Mouse (Mus musculus) lung, embryonic 16.5 days (tissue): ENCODE data around the gene Fgf7. TPM values are rescaled to one million over a fixed set of nuclear protein-coding genes. Genes with fewer than 3 reads are reported as not detected.

Experiments
- ATAC-seq: fragments of 200-750 bp; cut with Nextera tagmentation; 2 replicates; pipeline ENCODE4 v1.8.0; 2017; ENCODE audit warnings: low read depth, mild to moderate bottlenecking, moderate library complexity
- H3K27ac ChIP-seq: fragments of 300-500 bp; sonication (generic); 2 replicates; pipeline ENCODE4 v1.5.1; 2014; ENCODE audit warnings: mild to moderate bottlenecking, control low read depth, low read length
- H3K27me3 ChIP-seq: fragments of 300-500 bp; sonication (generic); 2 replicates; pipeline ENCODE4 v1.6.1; 2014; ENCODE audit warnings: low read depth, low read length, mixed read lengths; ENCODE audit not compliant: control insufficient read depth, insufficient read depth
- H3K36me3 ChIP-seq: fragments of 300-500 bp; sonication (generic); 2 replicates; pipeline ENCODE4 v1.6.1; 2014; ENCODE audit warnings: low read length; ENCODE audit not compliant: control insufficient read depth, insufficient read depth
- H3K4me1 ChIP-seq: fragments of 300-500 bp; sonication (generic); replicated peaks from 2 replicates; pipeline ENCODE4 v1.6.1; 2014; ENCODE audit warnings: low read length, mixed read lengths; ENCODE audit not compliant: control insufficient read depth, insufficient read depth
- H3K4me2 ChIP-seq: fragments of 300-500 bp; sonication (generic); 2 replicates; pipeline ENCODE4 v1.6.1; 2014; ENCODE audit warnings: low read depth, low read length, control low read depth
- H3K4me3 ChIP-seq: fragments of 300-500 bp; sonication (generic); 2 replicates; pipeline ENCODE4 v1.5.1; 2014; ENCODE audit warnings: mild to moderate bottlenecking, low read length, control low read depth
- H3K9ac ChIP-seq: fragments of 300-500 bp; sonication (generic); 2 replicates; pipeline ENCODE4 v1.6.1; 2014; ENCODE audit warnings: low read length, control low read depth
- H3K9me3 ChIP-seq: fragments of 300-500 bp; sonication (generic); 2 replicates; pipeline ENCODE4 v1.6.1; 2016; ENCODE audit warnings: low read length; ENCODE audit not compliant: control insufficient read depth
- WGBS: fragments of 180-500 bp; shearing (Covaris S2); extraction: QIAGEN DNeasy Blood & Tissue Kit; methylation state at CpG from one replicate; pipeline ENCODE4 v1.1.7; 2014; 5-methylcytosine and 5-hydroxymethylcytosine counted together
- polyA plus RNA-seq: library from polyadenylated mRNA; unstranded; fragments of >200 nt; fragmentation: Nextera tagmentation; extraction: Ambion mirVana; gene quantifications from 2 replicates; pipeline ENCODE4 v1.2.1, GENCODE M21; 2015

The Fgf7 gene
- polyA plus RNA-seq, 1 experiment from 2014 or later, result 16.3 TPM

- no peak overlapping the region for H3K4me2 ChIP-seq
- H3K27me3 ChIP-seq, result no peaks in the 10 kb centered on the region
- H3K27ac ChIP-seq, result no peak overlapping the region; the same call in 1 of the 2 replicates
- 28% methylated on average over 6 of the region's 6 CpGs for WGBS
- no peaks in the 10 kb centered on the region for H3K36me3 ChIP-seq
- no peak for ATAC-seq
- no peak overlapping the region for H3K9ac ChIP-seq
- no peaks in the 10 kb centered on the region for H3K9me3 ChIP-seq
- H3K4me3 ChIP-seq, result no peak overlapping the region
- 0 out of 2 replicates have a peak, but pooled peaks cover 6% of the 10 kb centered on the region for H3K4me1 ChIP-seq
Observed at GRCm38 (mm10) chr2:126052749-126053557, 18.5 kb downstream of the Fgf7 start.

GRCm38 (mm10) chr2:126053657-126054056 is 19.2 kb downstream of the Fgf7 start:
- 42% methylated on average over 5 of the region's 5 CpGs for WGBS
- Histone ChIP-seq H3K9ac (no peak overlapping the region), H3K4me2 (no peak overlapping the region), H3K4me3 (no peak overlapping the region), H3K9me3 (no peaks in the 10 kb centered on the region), H3K36me3 (no peaks in the 10 kb centered on the region), H3K4me1 (0 out of 2 replicates have a peak, but pooled peaks cover 6% of the 10 kb centered on the region), H3K27me3 (no peaks in the 10 kb centered on the region), H3K27ac (no peak overlapping the region)
- ATAC-seq, result peak; percentile 31; the same call in 1 of the 2 replicates

- Histone ChIP-seq H3K4me1 (peaks cover 11% of the 10 kb centered on the region; the same call in 1 of the 2 replicates), H3K9ac (no peak overlapping the region), H3K4me3 (no peak overlapping the region), H3K27ac (peak overlapping the region; percentile 81), H3K4me2 (no peak overlapping the region), H3K36me3 (no peaks in the 10 kb centered on the region), H3K9me3 (no peaks in the 10 kb centered on the region), H3K27me3 (no peaks in the 10 kb centered on the region)
- ATAC-seq, result peak; percentile 93
- 44% methylated on average over 4 of the region's 4 CpGs for WGBS
Observed at GRCm38 (mm10) chr2:126060595-126060994, 26.1 kb downstream of the Fgf7 start.

- Histone ChIP-seq H3K27ac (peak overlapping the region; percentile 81), H3K4me1 (peaks cover 11% of the 10 kb centered on the region; the same call in 1 of the 2 replicates), H3K36me3 (no peaks in the 10 kb centered on the region), H3K27me3 (no peaks in the 10 kb centered on the region), H3K4me3 (no peak overlapping the region), H3K9ac (no peak overlapping the region), H3K4me2 (0 out of 2 replicates have a peak overlapping the region, but pooled peaks have one; percentile 14), H3K9me3 (no peaks in the 10 kb centered on the region)
- ATAC-seq, result peak; percentile 86
- 51% methylated on average over 17 of the region's 17 CpGs for WGBS
Observed at GRCm38 (mm10) chr2:126061037-126061773, 26.7 kb downstream of the Fgf7 start.

- Histone ChIP-seq H3K4me3 (no peak overlapping the region), H3K27me3 (no peaks in the 10 kb centered on the region), H3K4me1 (peaks cover 11% of the 10 kb centered on the region; the same call in 1 of the 2 replicates), H3K36me3 (no peaks in the 10 kb centered on the region), H3K27ac (no peak overlapping the region), H3K9ac (no peak overlapping the region), H3K9me3 (no peaks in the 10 kb centered on the region), H3K4me2 (no peak overlapping the region)
- WGBS, result 57% methylated on average over 7 of the region's 7 CpGs
- no peak for ATAC-seq
Observed at GRCm38 (mm10) chr2:126062876-126063275, 28.4 kb downstream of the Fgf7 start.

- Histone ChIP-seq H3K4me1 (peaks cover 7% of the 10 kb centered on the region; the same call in 1 of the 2 replicates), H3K27me3 (no peaks in the 10 kb centered on the region), H3K27ac (no peak overlapping the region), H3K4me3 (no peak overlapping the region), H3K9ac (no peak overlapping the region), H3K4me2 (no peak overlapping the region), H3K9me3 (no peaks in the 10 kb centered on the region), H3K36me3 (no peaks in the 10 kb centered on the region)
- 23% methylated on average over 2 of the region's 2 CpGs for WGBS
- no peak for ATAC-seq
Observed at GRCm38 (mm10) chr2:126064814-126065213, 30.4 kb downstream of the Fgf7 start.

GRCm38 (mm10) chr2:126065303-126065856 is 30.9 kb downstream of the Fgf7 start:
- peaks cover 4% of the 10 kb centered on the region; the same call in 1 of the 2 replicates for H3K4me1 ChIP-seq
- H3K4me2 ChIP-seq, result no peak overlapping the region
- H3K9ac ChIP-seq, result no peak overlapping the region
- no peaks in the 10 kb centered on the region for H3K9me3 ChIP-seq
- no peak for ATAC-seq
- no peak overlapping the region for H3K27ac ChIP-seq
- no peaks in the 10 kb centered on the region for H3K36me3 ChIP-seq
- H3K4me3 ChIP-seq, result no peak overlapping the region
- 75% methylated on average over 3 of the region's 3 CpGs for WGBS
- H3K27me3 ChIP-seq, result no peaks in the 10 kb centered on the region

GRCm38 (mm10) chr2:126069740-126070139 is 35.3 kb downstream of the Fgf7 start:
- Histone ChIP-seq H3K4me2 (no peak overlapping the region), H3K27me3 (no peaks in the 10 kb centered on the region), H3K36me3 (no peaks in the 10 kb centered on the region), H3K27ac (no peak overlapping the region), H3K9ac (no peak overlapping the region), H3K9me3 (no peaks in the 10 kb centered on the region), H3K4me3 (no peak overlapping the region), H3K4me1 (no peaks in the 10 kb centered on the region)
- WGBS, result 61% methylated on average over 1 of the region's 1 CpGs
- ATAC-seq, result no peak

GRCm38 (mm10) chr2:126073744-126074143 is 39.3 kb downstream of the Fgf7 start:
- Histone ChIP-seq H3K4me2 (no peak overlapping the region), H3K4me3 (no peak overlapping the region), H3K9ac (no peak overlapping the region), H3K9me3 (no peaks in the 10 kb centered on the region), H3K4me1 (no peaks in the 10 kb centered on the region), H3K27ac (no peak overlapping the region), H3K36me3 (no peaks in the 10 kb centered on the region), H3K27me3 (no peaks in the 10 kb centered on the region)
- 68% methylated on average over 4 of the region's 4 CpGs for whole genome bisulfite sequencing
- no peak for ATAC-seq
